Mouse (Mus musculus) liver, postnatal 0 days (tissue): ENCODE results near the gene Inha.

Experiments used
- CTCF ChIP-seq: sonication (generic); IDR thresholded peaks from 2 replicates; pipeline ENCODE4 v1.5.1; 2016; ENCODE audit warnings: antibody characterized with exemption, low read depth
- EP300 ChIP-seq: IDR thresholded peaks from 2 replicates; pipeline ENCODE4 v1.6.1; 2016; ENCODE audit warnings: antibody characterized with exemption, low read depth, mild to moderate bottlenecking

GRCm38 (mm10) chr1:75490785-75491551 lies 15.9 kb upstream of the Inha start:
- TF ChIP-seq EP300 (no peak), CTCF (no peak)
